Mouse (Mus musculus) stomach, postnatal 0 days (tissue): Measurements from ENCODE around the gene Ccdc27. TPM values are rescaled to one million over a fixed set of nuclear protein-coding genes. Genes with fewer than 3 reads are reported as not detected.

Source experiments
- ATAC-seq: fragments of 200-750 bp; cut with Nextera tagmentation; 2 replicates; pipeline ENCODE4 v1.8.0; 2017; ENCODE audit not compliant: low FRiP score, low TSS enrichment
- DNase-seq: peaks from one replicate; pipeline ENCODE4 v3.0.0-alpha.2; 2016; ENCODE audit warnings: low spot score
- H3K27ac ChIP-seq: fragments of 300-500 bp; sonication (generic); replicated peaks from 2 replicates; pipeline ENCODE4 v1.5.1; 2014; ENCODE audit warnings: mild to moderate bottlenecking, control low read depth
- H3K27me3 ChIP-seq: fragments of 300-500 bp; sonication (generic); 2 replicates; pipeline ENCODE4 v1.6.1; 2014; ENCODE audit warnings: low read length; ENCODE audit not compliant: control insufficient read depth, insufficient read depth
- H3K36me3 ChIP-seq: fragments of 300-500 bp; sonication (generic); 2 replicates; pipeline ENCODE4 v1.6.1; 2014; ENCODE audit warnings: low read length, mixed read lengths; ENCODE audit not compliant: control insufficient read depth, insufficient read depth
- H3K4me1 ChIP-seq: fragments of 300-500 bp; sonication (generic); replicated peaks from 2 replicates; pipeline ENCODE4 v1.6.1; 2014; ENCODE audit warnings: antibody characterized with exemption; ENCODE audit not compliant: control insufficient read depth, insufficient read depth
- H3K4me2 ChIP-seq: fragments of 300-500 bp; sonication (generic); replicated peaks from 2 replicates; pipeline ENCODE4 v1.6.1; 2014; ENCODE audit warnings: low read depth, mild to moderate bottlenecking, control low read depth, moderate library complexity
- H3K4me3 ChIP-seq: fragments of 300-500 bp; sonication (generic); 2 replicates; pipeline ENCODE4 v1.5.1; 2014; ENCODE audit warnings: low read depth, low read length, control low read depth
- H3K9ac ChIP-seq: fragments of 300-500 bp; sonication (generic); 2 replicates; pipeline ENCODE4 v1.6.1; 2014; ENCODE audit warnings: mild to moderate bottlenecking, low read length, control low read depth, mixed read lengths
- H3K9me3 ChIP-seq: fragments of 300-500 bp; sonication (generic); 2 replicates; pipeline ENCODE4 v1.6.1; 2016; ENCODE audit warnings: low read length; ENCODE audit not compliant: control insufficient read depth
- CTCF ChIP-seq: IDR thresholded peaks from 2 replicates; pipeline ENCODE4 v1.5.1; 2016; ENCODE audit warnings: antibody characterized with exemption, low read depth, mild to moderate bottlenecking, moderate library complexity
- EP300 ChIP-seq: optimal IDR thresholded peaks from 2 replicates; pipeline ENCODE3; 2016; ENCODE audit warnings: antibody characterized with exemption
- WGBS: fragments of 180-500 bp; shearing (Covaris S2); extraction: QIAGEN DNeasy Blood & Tissue Kit; methylation state at CpG from one replicate; pipeline ENCODE4 v1.1.7; 2014; 5-methylcytosine and 5-hydroxymethylcytosine counted together
- polyA plus RNA-seq: library from polyadenylated mRNA; unstranded; fragments of >200 nt; fragmentation: Nextera tagmentation; extraction: Ambion mirVana; gene quantifications from 2 replicates; pipeline ENCODE4 v1.2.1, GENCODE M21; 2015

The Ccdc27 gene
- polyA plus RNA-seq, 1 experiment from 2014 or later, result 0.07 TPM

- H3K36me3 ChIP-seq, result no peaks in the 10 kb centered on the region
- ATAC-seq (no peak), DNase-seq (no peak)
- 67% methylated on average over 5 of the region's 5 CpGs for WGBS
- no peak overlapping the region for H3K4me2 ChIP-seq
- peak; percentile 43 for TF ChIP-seq CTCF
- no peak for TF ChIP-seq EP300
- no peak overlapping the region for H3K27ac ChIP-seq
- H3K4me1 ChIP-seq, result no peaks in the 10 kb centered on the region
- no peaks in the 10 kb centered on the region for H3K27me3 ChIP-seq
- H3K9ac ChIP-seq, result no peak overlapping the region
- H3K9me3 ChIP-seq, result no peaks in the 10 kb centered on the region
- H3K4me3 ChIP-seq, result no peak overlapping the region
These were observed 3.4 kb upstream of the Ccdc27 start for GRCm38 (mm10) chr4:154045837-154046236.

GRCm38 (mm10) chr4:154037123-154037522, 5.4 kb downstream of the Ccdc27 start:
- Histone ChIP-seq H3K36me3 (no peaks in the 10 kb centered on the region), H3K27me3 (no peaks in the 10 kb centered on the region), H3K4me3 (no peak overlapping the region), H3K27ac (no peak overlapping the region), H3K9me3 (no peaks in the 10 kb centered on the region), H3K4me1 (peaks cover 3% of the 10 kb centered on the region; the same call in 1 of the 2 replicates), H3K4me2 (no peak overlapping the region), H3K9ac (no peak overlapping the region)
- ATAC-seq, result no peak
- no peak for TF ChIP-seq CTCF
- no peak for TF ChIP-seq EP300
- no peak for DNase-seq
- WGBS, result 43% methylated on average over 3 of the region's 3 CpGs

GRCm38 (mm10) chr4:154028646-154029045, 13.8 kb downstream of the Ccdc27 start:
- DNase-seq, result no peak
- Histone ChIP-seq H3K9me3 (no peaks in the 10 kb centered on the region), H3K27ac (no peak overlapping the region), H3K4me2 (no peak overlapping the region), H3K9ac (no peak overlapping the region), H3K36me3 (no peaks in the 10 kb centered on the region), H3K4me3 (no peak overlapping the region), H3K27me3 (no peaks in the 10 kb centered on the region), H3K4me1 (peaks cover 7% of the 10 kb centered on the region)
- no peak for ATAC-seq
- TF ChIP-seq EP300 (no peak), CTCF (peak; percentile 64)

GRCm38 (mm10) chr4:154028066-154028465, 14.4 kb downstream of the Ccdc27 start:
- Histone ChIP-seq H3K9me3 (no peaks in the 10 kb centered on the region), H3K27me3 (no peaks in the 10 kb centered on the region), H3K27ac (0 out of 2 replicates have a peak overlapping the region, but pooled peaks have one; percentile 24), H3K4me3 (no peak overlapping the region), H3K9ac (no peak overlapping the region), H3K36me3 (no peaks in the 10 kb centered on the region), H3K4me2 (no peak overlapping the region), H3K4me1 (peaks cover 7% of the 10 kb centered on the region)
- ATAC-seq (no peak), DNase-seq (no peak)
- WGBS, result 52% methylated on average over 7 of the region's 7 CpGs
- TF ChIP-seq EP300, result no peak
- no peak for TF ChIP-seq CTCF

GRCm38 (mm10) chr4:154026441-154026761, 16.1 kb downstream of the Ccdc27 start:
- 19% methylated on average over 2 of the region's 2 CpGs for WGBS
- no peaks in the 10 kb centered on the region for H3K27me3 ChIP-seq
- TF ChIP-seq EP300, result no peak
- no peak for TF ChIP-seq CTCF
- no peaks in the 10 kb centered on the region for H3K9me3 ChIP-seq
- peak overlapping the region; percentile 53 for H3K4me3 ChIP-seq
- peaks cover 9% of the 10 kb centered on the region for H3K4me1 ChIP-seq
- DNase-seq (no peak), ATAC-seq (no peak)
- no peak overlapping the region for H3K27ac ChIP-seq
- H3K4me2 ChIP-seq, result peak overlapping the region; percentile 76
- peaks cover 4% of the 10 kb centered on the region; the same call in 1 of the 2 replicates for H3K36me3 ChIP-seq
- H3K9ac ChIP-seq, result peak overlapping the region; percentile 59

- peak; percentile 81 for DNase-seq
These were observed 16.6 kb downstream of the Ccdc27 start, which contains the start of gene Smim1 for GRCm38 (mm10) chr4:154025641-154026440. Gene Smim1, minus strand, starts transcription at chr4:154026230.

More at GRCm38 (mm10) chr4:154025641-154026440, 16.6 kb downstream of the Ccdc27 start, which contains the start of gene Smim1:
- ATAC-seq, result peak; percentile 76
- Histone ChIP-seq H3K4me1 (peaks cover 9% of the 10 kb centered on the region), H3K4me3 (peak within 1 kb of the TSS; percentile 53), H3K9me3 (no peaks in the 10 kb centered on the region), H3K36me3 (peaks cover 6% of the 10 kb centered on the region; the same call in 1 of the 2 replicates), H3K4me2 (peak within 1 kb of the TSS; percentile 76), H3K27ac (peak within 1 kb of the TSS; percentile 69), H3K9ac (peak within 1 kb of the TSS; percentile 59), H3K27me3 (no peaks in the 10 kb centered on the region)
- TF ChIP-seq CTCF (peak; percentile 80), EP300 (no peak)
- WGBS, result 1% methylated on average over 33 of the region's 33 CpGs
